Mouse (Mus musculus): ENCODE results near the gene Cog2.

Gene Cog2

GRCm38 (mm10) chr8:124520249-124521080 is at the start of gene Cog2:
Cog2 (plus strand) TSS chr8:124520767.
- DNase-seq (ENCODE audit: low read depth, low spot score), result peak; percentile 97

GRCm38 (mm10) chr8:124475690-124476089 is 44.9 kb upstream of the Cog2 start:
- DNase-seq (ENCODE audit: low read depth, low spot score), result no peak

GRCm38 (mm10) chr8:124476701-124477100 is 43.9 kb upstream of the Cog2 start:
- DNase-seq (ENCODE audit: low read depth, low spot score), result no peak

GRCm38 (mm10) chr8:124479251-124479650 is 41.3 kb upstream of the Cog2 start:
- DNase-seq (ENCODE audit: low read depth, low spot score), result no peak

- no peak for DNase-seq (ENCODE audit: low read depth, low spot score)
These were observed 40.2 kb upstream of the Cog2 start for GRCm38 (mm10) chr8:124480321-124480720.

GRCm38 (mm10) chr8:124482790-124483189 is 37.8 kb upstream of the Cog2 start:
- no peak for DNase-seq (ENCODE audit: low read depth, low spot score)

- peak; percentile 90 for DNase-seq (ENCODE audit: low read depth, low spot score)
These were observed 37.0 kb upstream of the Cog2 start for GRCm38 (mm10) chr8:124483356-124484115.

GRCm38 (mm10) chr8:124489311-124489710 is 31.3 kb upstream of the Cog2 start:
- no peak for DNase-seq (ENCODE audit: low read depth, low spot score)

GRCm38 (mm10) chr8:124489786-124490185 is 30.8 kb upstream of the Cog2 start:
- DNase-seq (ENCODE audit: low read depth, low spot score), result peak; percentile 51

GRCm38 (mm10) chr8:124494397-124494796 is 26.2 kb upstream of the Cog2 start:
- DNase-seq (ENCODE audit: low read depth, low spot score), result no peak

GRCm38 (mm10) chr8:124494955-124495354 is 25.6 kb upstream of the Cog2 start:
- no peak for DNase-seq (ENCODE audit: low read depth, low spot score)

- DNase-seq (ENCODE audit: low read depth, low spot score), result no peak
These were observed 24.9 kb upstream of the Cog2 start for GRCm38 (mm10) chr8:124495676-124496075.

GRCm38 (mm10) chr8:124496266-124496665 is 24.3 kb upstream of the Cog2 start:
- DNase-seq (ENCODE audit: low read depth, low spot score), result no peak

GRCm38 (mm10) chr8:124496871-124497270 is 23.7 kb upstream of the Cog2 start:
- no peak for DNase-seq (ENCODE audit: low read depth, low spot score)

- DNase-seq (ENCODE audit: low read depth, low spot score), result no peak
These were observed 22.2 kb upstream of the Cog2 start for GRCm38 (mm10) chr8:124498398-124498797.

GRCm38 (mm10) chr8:124499236-124499937 is 21.2 kb upstream of the Cog2 start:
- peak; percentile 33 for DNase-seq (ENCODE audit: low read depth, low spot score)

GRCm38 (mm10) chr8:124499938-124500239 is 20.7 kb upstream of the Cog2 start:
- DNase-seq (ENCODE audit: low read depth, low spot score), result no peak

- no peak for DNase-seq (ENCODE audit: low read depth, low spot score)
These were observed 14.9 kb upstream of the Cog2 start for GRCm38 (mm10) chr8:124505626-124506025.

GRCm38 (mm10) chr8:124507572-124508320 is 12.8 kb upstream of the Cog2 start:
- no peak for DNase-seq (ENCODE audit: low read depth, low spot score)

GRCm38 (mm10) chr8:124508321-124508695 is 12.3 kb upstream of the Cog2 start:
- DNase-seq (ENCODE audit: low read depth, low spot score), result no peak

- DNase-seq (ENCODE audit: low read depth, low spot score), result no peak
These were observed 11.4 kb upstream of the Cog2 start for GRCm38 (mm10) chr8:124509156-124509555.

- no peak for DNase-seq (ENCODE audit: low read depth, low spot score)
These were observed 4.5 kb upstream of the Cog2 start for GRCm38 (mm10) chr8:124516039-124516438.
